Mouse (Mus musculus): Measurements from ENCODE around the gene Fscn2. TPM values are rescaled to one million over a fixed set of nuclear protein-coding genes. Genes with fewer than 3 reads are reported as not detected.

The Fscn2 gene
- 1 to 10 TPM in 1 of 2 experiments, not detected in 1; 1.0 TPM for total RNA-seq (2021)

GRCm38 (mm10) chr11:120361295-120361694 lies at the start of gene Fscn2:
Fscn2 (plus strand) TSS chr11:120361534.
- no peak for DNase-seq

- DNase-seq: no peak
Observed at GRCm38 (mm10) chr11:120311561-120311960, 49.8 kb upstream of the Fscn2 start.

GRCm38 (mm10) chr11:120312069-120312468 lies 49.3 kb upstream of the Fscn2 start:
- DNase-seq: no peak

- DNase-seq: no peak
Observed at GRCm38 (mm10) chr11:120313906-120314685, 47.2 kb upstream of the Fscn2 start.

GRCm38 (mm10) chr11:120314721-120315415 lies 46.5 kb upstream of the Fscn2 start:
- no peak for DNase-seq

GRCm38 (mm10) chr11:120315416-120315761 lies 45.9 kb upstream of the Fscn2 start:
- peak in 1 of 2 experiments; percentile 41 for DNase-seq

GRCm38 (mm10) chr11:120315832-120316689 lies 45.3 kb upstream of the Fscn2 start:
- DNase-seq: peak; percentile 92 to 94

GRCm38 (mm10) chr11:120316690-120317254 lies 44.6 kb upstream of the Fscn2 start:
- no peak for DNase-seq

- no peak for DNase-seq
Observed at GRCm38 (mm10) chr11:120317456-120317855, 43.9 kb upstream of the Fscn2 start.

GRCm38 (mm10) chr11:120319310-120319709 lies 42.0 kb upstream of the Fscn2 start:
- DNase-seq: no peak

- DNase-seq: no peak
Observed at GRCm38 (mm10) chr11:120320156-120320555, 41.2 kb upstream of the Fscn2 start.

GRCm38 (mm10) chr11:120335431-120336021 lies 25.8 kb upstream of the Fscn2 start:
- DNase-seq: no peak

- DNase-seq: no peak
Observed at GRCm38 (mm10) chr11:120337447-120337846, 23.9 kb upstream of the Fscn2 start.

- no peak for DNase-seq
Observed at GRCm38 (mm10) chr11:120338786-120339185, 22.5 kb upstream of the Fscn2 start.

GRCm38 (mm10) chr11:120339978-120340513 lies 21.3 kb upstream of the Fscn2 start:
- DNase-seq: no peak

- no peak for DNase-seq
Observed at GRCm38 (mm10) chr11:120341661-120342060, 19.7 kb upstream of the Fscn2 start.

GRCm38 (mm10) chr11:120342656-120343160 lies 18.6 kb upstream of the Fscn2 start:
- no peak for DNase-seq

- DNase-seq: no peak
Observed at GRCm38 (mm10) chr11:120343519-120344309, 17.6 kb upstream of the Fscn2 start.

- DNase-seq: no peak
Observed at GRCm38 (mm10) chr11:120344310-120344920, 16.9 kb upstream of the Fscn2 start.

- DNase-seq: no peak
Observed at GRCm38 (mm10) chr11:120345067-120345681, 16.2 kb upstream of the Fscn2 start.

All from layer of hippocampus, postnatal 36 days (tissue).